Mouse (Mus musculus) forebrain, embryonic 10.5 days (tissue): ENCODE measurements around the gene Apoc3. TPM values are rescaled to one million over a fixed set of nuclear protein-coding genes. Genes with fewer than 3 reads are reported as not detected.

Experiments used
- DNase-seq: peaks from one replicate; pipeline ENCODE4 v3.0.0-alpha.2; 2017; ENCODE audit warnings: low spot score; ENCODE audit errors: extremely low spot score
- H3K27ac ChIP-seq: fragments of 300-500 bp; sonication (generic); 2 replicates; pipeline ENCODE4 v1.5.1; 2016; ENCODE audit warnings: mild to moderate bottlenecking
- H3K27me3 ChIP-seq: fragments of 300-500 bp; sonication (generic); 2 replicates; pipeline ENCODE4 v1.6.1; 2016; ENCODE audit warnings: mild to moderate bottlenecking; ENCODE audit not compliant: poor library complexity, severe bottlenecking
- H3K36me3 ChIP-seq: fragments of 300-500 bp; sonication (generic); replicated peaks from 2 replicates; pipeline ENCODE4 v1.6.1; 2016; ENCODE audit warnings: mild to moderate bottlenecking, moderate library complexity
- H3K4me1 ChIP-seq: fragments of 300-500 bp; sonication (generic); 2 replicates; pipeline ENCODE4 v1.6.1; 2016
- H3K4me3 ChIP-seq: fragments of 300-500 bp; sonication (generic); 2 replicates; pipeline ENCODE4 v1.5.1; 2016; ENCODE audit warnings: mild to moderate bottlenecking, moderate library complexity
- H3K9me3 ChIP-seq: fragments of 300-500 bp; sonication (generic); 2 replicates; pipeline ENCODE4 v1.6.1; 2016; ENCODE audit warnings: mild to moderate bottlenecking, moderate library complexity
- WGBS: fragments of 180-500 bp; shearing (Covaris S2); methylation state at CpG from one replicate; pipeline ENCODE4 v1.1.7; 2016; 5-methylcytosine and 5-hydroxymethylcytosine counted together
- polyA plus RNA-seq: library from polyadenylated mRNA; unstranded; fragments of >200 nt; fragmentation: Nextera tagmentation; extraction: Ambion mirVana; gene quantifications from 2 replicates; pipeline ENCODE4 v1.2.1, GENCODE M21; 2016

Gene Apoc3
- polyA plus RNA-seq, 1 experiment from 2014 or later, result not detected

- peaks cover 18% of the 10 kb centered on the region for H3K4me1 ChIP-seq
- H3K4me3 ChIP-seq, result no peak overlapping the region
- DNase-seq, result no peak
- no peaks in the 10 kb centered on the region for H3K9me3 ChIP-seq
- no peak overlapping the region for H3K27ac ChIP-seq
- H3K36me3 ChIP-seq, result peaks cover 93% of the 10 kb centered on the region
- WGBS, result 86% methylated on average over 10 of the region's 10 CpGs
- no peaks in the 10 kb centered on the region for H3K27me3 ChIP-seq
Measured at GRCm38 (mm10) chr9:46206834-46207500, 28.5 kb downstream of the Apoc3 start.

- DNase-seq, result no peak
- Histone ChIP-seq H3K27me3 (no peaks in the 10 kb centered on the region), H3K9me3 (no peaks in the 10 kb centered on the region), H3K27ac (no peak overlapping the region), H3K4me3 (no peak overlapping the region), H3K36me3 (peaks cover 90% of the 10 kb centered on the region), H3K4me1 (no peaks in the 10 kb centered on the region)
- WGBS, result 95% methylated on average over 2 of the region's 2 CpGs
Measured at GRCm38 (mm10) chr9:46199609-46200008, 35.8 kb downstream of the Apoc3 start.

- WGBS, result 88% methylated on average over 7 of the region's 7 CpGs
- H3K27me3 ChIP-seq, result no peaks in the 10 kb centered on the region
- no peak for DNase-seq
- no peak overlapping the region for H3K27ac ChIP-seq
- no peak overlapping the region for H3K4me3 ChIP-seq
- peaks cover 90% of the 10 kb centered on the region for H3K36me3 ChIP-seq
- H3K9me3 ChIP-seq, result no peaks in the 10 kb centered on the region
- no peaks in the 10 kb centered on the region for H3K4me1 ChIP-seq
Measured at GRCm38 (mm10) chr9:46198936-46199335, 36.5 kb downstream of the Apoc3 start.

GRCm38 (mm10) chr9:46198461-46198860 lies 37.0 kb downstream of the Apoc3 start:
- H3K27ac ChIP-seq, result no peak overlapping the region
- H3K9me3 ChIP-seq, result no peaks in the 10 kb centered on the region
- H3K4me3 ChIP-seq, result no peak overlapping the region
- peaks cover 91% of the 10 kb centered on the region for H3K36me3 ChIP-seq
- H3K27me3 ChIP-seq, result no peaks in the 10 kb centered on the region
- no peak for DNase-seq
- no peaks in the 10 kb centered on the region for H3K4me1 ChIP-seq
- WGBS, result 94% methylated on average over 9 of the region's 9 CpGs

- Histone ChIP-seq H3K27ac (no peak overlapping the region), H3K4me3 (no peak overlapping the region), H3K4me1 (no peaks in the 10 kb centered on the region), H3K9me3 (no peaks in the 10 kb centered on the region), H3K27me3 (no peaks in the 10 kb centered on the region), H3K36me3 (peaks cover 74% of the 10 kb centered on the region)
- no peak for DNase-seq
- WGBS, result 87% methylated on average over 12 of the region's 12 CpGs
Measured at GRCm38 (mm10) chr9:46196699-46197169, 38.7 kb downstream of the Apoc3 start.

- Histone ChIP-seq H3K27ac (no peak overlapping the region), H3K27me3 (no peaks in the 10 kb centered on the region), H3K4me3 (no peak overlapping the region), H3K9me3 (no peaks in the 10 kb centered on the region), H3K36me3 (peaks cover 57% of the 10 kb centered on the region), H3K4me1 (no peaks in the 10 kb centered on the region)
- WGBS, result 87% methylated on average over 9 of the region's 9 CpGs
- no peak for DNase-seq
Measured at GRCm38 (mm10) chr9:46194809-46195208, 40.6 kb downstream of the Apoc3 start.

GRCm38 (mm10) chr9:46192642-46193041 lies 42.8 kb downstream of the Apoc3 start:
- Histone ChIP-seq H3K4me3 (no peak overlapping the region), H3K27ac (no peak overlapping the region), H3K4me1 (0 out of 2 replicates have a peak, but pooled peaks cover 5% of the 10 kb centered on the region), H3K9me3 (no peaks in the 10 kb centered on the region), H3K27me3 (no peaks in the 10 kb centered on the region), H3K36me3 (peaks cover 40% of the 10 kb centered on the region)
- no peak for DNase-seq
- 91% methylated on average over 6 of the region's 6 CpGs for WGBS

- Histone ChIP-seq H3K9me3 (no peaks in the 10 kb centered on the region), H3K27me3 (no peaks in the 10 kb centered on the region), H3K36me3 (peaks cover 38% of the 10 kb centered on the region), H3K4me3 (no peak overlapping the region), H3K27ac (no peak overlapping the region), H3K4me1 (0 out of 2 replicates have a peak, but pooled peaks cover 5% of the 10 kb centered on the region)
- no peak for DNase-seq
- 51% methylated on average over 1 of the region's 1 CpGs for WGBS
Measured at GRCm38 (mm10) chr9:46191644-46192043, 43.8 kb downstream of the Apoc3 start.

- WGBS, result 75% methylated on average over 8 of the region's 8 CpGs
- Histone ChIP-seq H3K27ac (no peak overlapping the region), H3K9me3 (no peaks in the 10 kb centered on the region), H3K36me3 (peaks cover 34% of the 10 kb centered on the region), H3K4me3 (no peak overlapping the region), H3K4me1 (0 out of 2 replicates have a peak, but pooled peaks cover 5% of the 10 kb centered on the region), H3K27me3 (no peaks in the 10 kb centered on the region)
- no peak for DNase-seq
Measured at GRCm38 (mm10) chr9:46191234-46191633, 44.2 kb downstream of the Apoc3 start.

GRCm38 (mm10) chr9:46189381-46189780 lies 46.1 kb downstream of the Apoc3 start:
- 0 out of 2 replicates have a peak, but pooled peaks cover 5% of the 10 kb centered on the region for H3K4me1 ChIP-seq
- WGBS, result 89% methylated on average over 10 of the region's 10 CpGs
- no peaks in the 10 kb centered on the region for H3K9me3 ChIP-seq
- H3K36me3 ChIP-seq, result peaks cover 18% of the 10 kb centered on the region; the same call in 1 of the 2 replicates
- H3K27me3 ChIP-seq, result no peaks in the 10 kb centered on the region
- DNase-seq, result no peak
- H3K27ac ChIP-seq, result no peak overlapping the region
- no peak overlapping the region for H3K4me3 ChIP-seq

- Histone ChIP-seq H3K4me1 (0 out of 2 replicates have a peak, but pooled peaks cover 5% of the 10 kb centered on the region), H3K4me3 (no peak overlapping the region), H3K27me3 (no peaks in the 10 kb centered on the region), H3K27ac (no peak overlapping the region), H3K9me3 (no peaks in the 10 kb centered on the region), H3K36me3 (peaks cover 14% of the 10 kb centered on the region; the same call in 1 of the 2 replicates)
- DNase-seq, result no peak
- 82% methylated on average over 5 of the region's 5 CpGs for WGBS
Measured at GRCm38 (mm10) chr9:46188956-46189355, 46.5 kb downstream of the Apoc3 start.

- no peaks in the 10 kb centered on the region for H3K9me3 ChIP-seq
- 89% methylated on average over 4 of the region's 4 CpGs for WGBS
- H3K4me3 ChIP-seq, result no peak overlapping the region
- peaks cover 11% of the 10 kb centered on the region for H3K36me3 ChIP-seq
- 0 out of 2 replicates have a peak, but pooled peaks cover 5% of the 10 kb centered on the region for H3K4me1 ChIP-seq
- no peaks in the 10 kb centered on the region for H3K27me3 ChIP-seq
- no peak for DNase-seq
- H3K27ac ChIP-seq, result no peak overlapping the region
Measured at GRCm38 (mm10) chr9:46188370-46188769, 47.1 kb downstream of the Apoc3 start.

- H3K4me3 ChIP-seq, result no peak overlapping the region
- peaks cover 11% of the 10 kb centered on the region for H3K36me3 ChIP-seq
- 76% methylated on average over 1 of the region's 1 CpGs for WGBS
- DNase-seq, result no peak
- H3K27ac ChIP-seq, result no peak overlapping the region
- H3K9me3 ChIP-seq, result no peaks in the 10 kb centered on the region
- no peaks in the 10 kb centered on the region for H3K27me3 ChIP-seq
- H3K4me1 ChIP-seq, result 0 out of 2 replicates have a peak, but pooled peaks cover 5% of the 10 kb centered on the region
Measured at GRCm38 (mm10) chr9:46186387-46186786, 49.0 kb downstream of the Apoc3 start.
